Mouse (Mus musculus): ENCODE measurements around the gene A430078G23Rik. TPM values are rescaled to one million over a fixed set of nuclear protein-coding genes. Genes with fewer than 3 reads are reported as not detected.

Gene A430078G23Rik
- total RNA-seq, 2 experiments from 2014 or later = 1.3 to 3.5 TPM

DNA sequence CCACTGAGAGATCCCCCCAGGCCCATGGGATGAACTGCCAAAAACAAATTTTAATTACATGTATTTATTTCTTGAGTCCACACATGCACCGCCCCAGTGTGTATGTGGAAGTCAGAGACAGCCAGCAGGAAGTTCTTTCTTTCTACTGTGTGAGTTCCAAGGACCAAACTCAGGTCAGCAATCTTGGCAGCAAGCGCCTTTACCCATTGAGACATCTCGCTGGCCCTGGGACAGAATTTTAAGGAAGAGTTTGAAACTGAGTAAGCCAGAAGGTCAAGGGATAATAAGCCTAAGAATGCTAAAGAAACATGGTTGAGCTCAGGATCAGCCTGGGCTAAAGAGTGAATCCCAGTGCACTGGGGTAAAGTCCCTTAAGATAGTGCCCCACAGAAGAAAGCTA is 44.4 kb downstream of the A430078G23Rik start:
- ATAC-seq (replicated peaks; ENCODE audit: low FRiP score, poor library complexity, severe bottlenecking) = no peak

DNA sequence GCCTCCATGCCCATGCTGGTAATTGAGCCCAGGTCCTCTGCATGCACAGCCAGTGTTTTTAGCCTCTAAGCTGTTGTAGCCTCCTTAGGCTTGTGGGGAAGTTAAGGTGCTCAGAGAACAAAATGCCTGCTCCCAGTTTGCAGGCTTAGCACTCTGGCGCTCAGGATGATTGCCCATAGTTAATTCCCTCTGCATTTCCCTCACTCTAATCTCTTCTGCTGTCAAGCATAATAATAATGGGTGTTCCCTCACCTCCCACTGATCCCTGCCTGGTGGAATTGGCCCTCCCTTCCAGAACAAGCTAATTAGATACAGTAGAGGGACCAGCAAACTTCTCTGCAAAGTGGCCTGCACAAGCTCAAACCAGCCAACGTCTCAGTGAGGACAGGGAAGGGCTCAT is 47.3 kb downstream of the A430078G23Rik start:
- ATAC-seq (replicated peaks; ENCODE audit: low FRiP score, poor library complexity, severe bottlenecking) = no peak

GRCm38 (mm10) chr8:3407417-3407816 is 54.2 kb downstream of the A430078G23Rik start:
- ATAC-seq (replicated peaks; ENCODE audit: low FRiP score, poor library complexity, severe bottlenecking) = no peak

DNA sequence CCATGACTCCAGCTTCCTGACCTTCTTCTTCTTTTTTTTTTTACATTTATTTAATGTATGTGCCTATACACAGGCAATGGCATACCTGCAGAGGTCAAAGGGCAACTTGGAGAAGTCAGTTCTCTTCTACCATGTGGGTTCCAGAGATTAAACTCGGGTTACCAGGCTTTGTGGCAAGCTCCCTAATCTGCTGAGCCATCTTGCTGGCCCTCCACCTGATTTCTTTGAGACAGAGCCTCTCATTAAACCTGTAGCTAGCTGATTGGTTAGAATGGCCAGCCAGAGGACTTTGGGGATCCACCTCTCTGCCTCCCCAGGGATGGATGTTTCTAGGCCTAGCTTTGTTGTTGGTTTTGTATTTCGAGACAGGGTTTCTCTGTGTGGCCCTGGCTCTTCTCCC is 57.9 kb downstream of the A430078G23Rik start:
- no peak for ATAC-seq (replicated peaks; ENCODE audit: low FRiP score, poor library complexity, severe bottlenecking)

DNA sequence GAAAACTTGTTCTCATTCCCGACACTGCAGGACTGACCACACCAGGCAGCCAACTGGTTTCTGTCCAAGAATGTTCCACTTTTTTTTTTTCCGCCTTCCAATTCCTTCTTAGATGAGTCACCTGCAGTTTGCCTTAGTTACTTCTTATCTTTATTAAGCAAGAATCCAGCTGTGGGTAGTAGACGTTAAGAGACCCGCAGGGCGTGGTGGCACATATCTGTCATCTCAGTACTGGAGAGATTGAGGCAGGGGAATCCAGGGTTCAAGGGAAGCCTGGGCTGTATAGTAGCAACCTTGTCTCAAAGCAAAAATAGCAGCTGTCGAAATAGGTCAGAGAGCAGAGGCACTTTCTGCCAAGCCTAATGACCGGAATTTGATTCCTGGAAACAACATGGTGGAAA is 58.7 kb downstream of the A430078G23Rik start:
- no peak for ATAC-seq (replicated peaks; ENCODE audit: low FRiP score, poor library complexity, severe bottlenecking)

DNA sequence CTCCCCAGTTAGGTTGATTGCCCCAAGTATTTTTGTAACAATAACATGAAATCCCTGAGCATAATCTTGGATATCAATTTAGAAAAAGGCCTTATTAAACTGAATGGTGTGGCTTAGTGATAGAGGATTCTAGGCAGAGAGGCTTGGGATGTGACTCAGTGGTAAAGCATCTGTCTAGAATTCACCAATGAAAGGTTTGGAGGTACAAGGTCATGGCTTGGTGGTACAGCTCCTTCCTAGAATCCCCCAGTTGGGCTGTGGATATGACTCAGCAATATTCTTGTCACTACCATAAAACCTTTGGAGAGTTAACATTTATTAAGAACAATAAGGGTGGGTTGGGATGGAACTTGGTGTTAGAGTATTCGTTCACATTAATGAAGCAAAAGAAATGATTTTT is 59.6 kb downstream of the A430078G23Rik start:
- no peak for ATAC-seq (replicated peaks; ENCODE audit: low FRiP score, poor library complexity, severe bottlenecking)

DNA sequence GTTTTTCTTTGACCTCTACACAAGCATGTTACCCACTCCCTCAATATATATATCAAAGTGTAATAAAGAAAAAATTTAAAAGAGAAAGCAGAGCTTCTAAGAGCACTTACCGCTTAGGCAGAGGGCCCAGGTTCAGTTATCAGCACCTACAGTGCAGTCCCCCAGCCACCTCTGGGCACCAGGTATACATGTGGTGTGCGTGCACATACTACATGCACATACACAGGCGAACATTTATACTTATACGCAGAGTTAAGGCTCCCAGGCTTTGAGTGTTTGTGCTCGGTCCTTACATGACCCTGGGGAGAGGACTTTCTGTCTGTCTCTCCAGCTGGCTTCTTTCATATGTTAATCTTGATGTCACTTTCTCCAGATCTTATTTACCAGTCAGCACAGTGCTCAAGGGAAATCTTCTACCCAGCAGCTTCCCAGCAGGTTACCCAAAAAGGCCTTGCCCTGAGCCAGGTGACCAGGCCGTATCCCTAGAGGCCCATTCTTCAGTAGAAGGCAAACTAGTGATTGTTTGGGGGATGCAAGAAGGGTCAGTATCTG is 61.5 kb downstream of the A430078G23Rik start:
- no peak for ATAC-seq (replicated peaks; ENCODE audit: low FRiP score, poor library complexity, severe bottlenecking)

GRCm38 (mm10) chr8:3415259-3415658 is 62.0 kb downstream of the A430078G23Rik start:
- no peak for ATAC-seq (replicated peaks; ENCODE audit: low FRiP score, poor library complexity, severe bottlenecking)

DNA sequence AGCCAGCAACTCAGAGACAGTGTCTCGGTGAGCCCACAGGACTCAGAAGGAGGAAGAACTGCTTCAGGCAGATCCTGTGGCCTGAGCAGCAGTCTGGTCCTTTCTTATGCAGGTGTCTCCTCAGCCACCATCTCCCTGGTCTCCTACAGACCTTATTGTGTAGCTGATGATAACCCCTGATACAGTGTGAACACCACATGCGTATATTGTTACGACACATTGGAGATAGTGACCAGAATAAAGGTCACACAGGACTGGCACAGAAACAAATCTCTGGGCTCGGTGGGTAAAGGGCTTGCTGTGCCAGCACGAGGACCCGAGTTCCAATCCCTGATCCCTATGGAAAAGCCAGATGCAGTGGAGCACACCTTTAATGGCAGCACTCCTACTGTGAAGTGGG is 62.4 kb downstream of the A430078G23Rik start:
- ATAC-seq (replicated peaks; ENCODE audit: low FRiP score, poor library complexity, severe bottlenecking) = no peak

- no peak for ATAC-seq (replicated peaks; ENCODE audit: low FRiP score, poor library complexity, severe bottlenecking)
Measured at GRCm38 (mm10) chr8:3416846-3417245, 63.6 kb downstream of the A430078G23Rik start.

- ATAC-seq (replicated peaks; ENCODE audit: low FRiP score, poor library complexity, severe bottlenecking) = no peak
Measured at GRCm38 (mm10) chr8:3417455-3417854, 64.2 kb downstream of the A430078G23Rik start.

DNA sequence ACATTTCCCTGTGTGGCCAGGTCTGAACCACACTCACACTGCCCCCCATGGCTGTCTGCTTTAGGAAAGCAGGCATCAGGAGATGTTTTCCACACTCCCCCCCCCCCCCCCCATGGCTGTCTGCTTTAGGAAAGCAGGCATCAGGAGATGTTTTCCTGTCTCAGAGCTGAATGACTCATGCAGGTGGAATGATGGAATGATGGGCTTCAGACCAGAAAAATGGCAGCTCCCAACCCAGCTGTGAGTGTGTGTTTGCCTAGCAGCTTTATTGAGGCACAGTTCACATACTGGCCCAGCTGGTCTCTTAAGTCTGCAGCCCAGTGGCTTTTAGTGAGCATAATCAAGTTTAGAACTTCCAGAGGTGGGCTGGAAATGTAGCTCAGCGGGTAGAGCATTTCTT is 64.9 kb downstream of the A430078G23Rik start:
- no peak for ATAC-seq (replicated peaks; ENCODE audit: low FRiP score, poor library complexity, severe bottlenecking)

DNA sequence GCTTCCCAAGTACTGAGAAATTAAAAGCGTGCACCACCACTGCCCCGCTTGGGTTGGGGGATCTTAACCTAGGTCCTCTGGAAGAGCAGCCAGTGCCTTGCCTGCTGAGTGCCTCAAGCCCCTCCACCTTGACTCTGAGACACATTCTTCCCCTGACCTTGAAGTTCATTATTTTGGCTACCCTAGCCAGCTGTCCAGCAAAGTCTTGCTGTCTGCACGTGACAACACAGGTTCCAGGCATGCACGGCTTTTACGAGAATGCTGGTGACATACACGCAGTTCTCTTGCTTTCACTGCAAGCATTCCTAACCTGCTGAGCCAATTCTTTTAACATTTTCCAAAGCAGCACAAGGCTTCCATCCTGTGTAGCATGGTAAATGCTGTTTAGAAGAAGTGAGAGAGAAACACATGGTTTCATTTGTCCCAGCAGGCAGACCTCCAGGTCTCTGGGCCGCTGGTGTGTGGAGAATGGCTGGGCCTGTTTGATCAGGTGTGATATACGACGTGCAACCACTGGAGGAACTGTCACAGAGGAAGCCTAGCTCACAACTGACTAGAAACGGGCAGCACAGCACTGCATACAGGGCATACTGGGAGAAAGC is 67.0 kb downstream of the A430078G23Rik start:
- ATAC-seq (replicated peaks; ENCODE audit: low FRiP score, poor library complexity, severe bottlenecking) = no peak

DNA sequence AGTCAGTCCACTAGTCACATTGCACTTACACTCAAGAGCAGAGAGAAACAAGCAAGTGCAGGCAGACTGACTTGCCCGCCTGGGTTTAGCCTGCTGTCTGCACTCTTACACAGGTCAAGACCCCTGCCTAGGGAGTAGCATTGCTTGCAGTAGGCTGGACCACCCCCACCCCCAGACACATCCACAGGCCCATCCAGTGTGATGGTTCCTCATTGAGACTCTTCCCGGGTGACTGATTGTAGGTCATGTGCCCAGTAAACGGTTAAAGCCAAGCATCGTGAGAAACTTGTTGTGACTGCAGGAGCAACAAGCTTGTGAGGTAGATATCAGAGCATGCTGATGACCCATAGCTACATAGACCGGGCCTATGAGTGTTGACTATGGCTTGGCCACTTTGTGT is 68.3 kb downstream of the A430078G23Rik start:
- ATAC-seq (replicated peaks; ENCODE audit: low FRiP score, poor library complexity, severe bottlenecking) = no peak

- no peak for ATAC-seq (replicated peaks; ENCODE audit: low FRiP score, poor library complexity, severe bottlenecking)
Measured at GRCm38 (mm10) chr8:3425217-3425616, 72.0 kb downstream of the A430078G23Rik start.

GRCm38 (mm10) chr8:3426211-3426610 is 73.0 kb downstream of the A430078G23Rik start:
- no peak for ATAC-seq (replicated peaks; ENCODE audit: low FRiP score, poor library complexity, severe bottlenecking)

GRCm38 (mm10) chr8:3428426-3428825 is 75.2 kb downstream of the A430078G23Rik start:
- ATAC-seq (replicated peaks; ENCODE audit: low FRiP score, poor library complexity, severe bottlenecking) = no peak

DNA sequence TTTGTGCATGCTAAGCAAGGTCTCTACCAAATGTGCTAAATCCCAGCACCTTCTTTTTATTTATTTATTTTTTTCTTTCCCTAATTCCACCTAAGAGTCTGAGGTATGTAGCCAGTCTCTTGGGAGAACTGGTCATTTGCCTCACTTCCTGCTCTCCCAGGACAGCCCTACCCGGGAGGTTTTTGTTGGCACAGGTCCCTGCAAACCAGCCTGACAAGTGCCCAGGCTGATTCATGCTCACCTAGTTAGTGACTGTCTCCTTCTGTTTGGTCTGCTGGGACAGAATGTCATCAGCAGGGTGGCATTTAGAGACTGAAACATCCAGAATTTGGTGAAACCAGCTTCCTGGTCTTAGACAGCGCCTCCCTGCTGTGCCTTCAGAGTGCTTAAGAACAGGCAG is 76.8 kb downstream of the A430078G23Rik start:
- ATAC-seq (replicated peaks; ENCODE audit: low FRiP score, poor library complexity, severe bottlenecking) = no peak

DNA sequence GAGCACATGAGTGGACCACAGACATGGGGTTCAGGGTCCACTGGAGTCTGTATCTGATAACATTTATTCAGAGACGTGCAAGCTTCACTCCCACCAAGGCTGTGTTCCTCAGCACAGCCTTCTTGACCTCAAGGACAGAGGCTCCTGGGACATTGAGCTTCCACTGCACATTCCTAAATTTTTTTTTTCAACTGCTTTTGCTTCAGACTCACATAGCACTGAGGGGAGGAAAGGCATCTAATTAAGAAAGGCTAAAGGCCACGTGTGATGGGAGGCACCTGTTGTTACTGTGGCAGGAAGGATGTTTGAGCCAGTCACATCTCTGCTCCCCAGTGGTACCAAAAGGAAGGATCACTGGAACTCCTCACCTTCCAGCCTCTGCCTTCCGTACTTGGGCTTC is 77.9 kb downstream of the A430078G23Rik start:
- no peak for ATAC-seq (replicated peaks; ENCODE audit: low FRiP score, poor library complexity, severe bottlenecking)

DNA sequence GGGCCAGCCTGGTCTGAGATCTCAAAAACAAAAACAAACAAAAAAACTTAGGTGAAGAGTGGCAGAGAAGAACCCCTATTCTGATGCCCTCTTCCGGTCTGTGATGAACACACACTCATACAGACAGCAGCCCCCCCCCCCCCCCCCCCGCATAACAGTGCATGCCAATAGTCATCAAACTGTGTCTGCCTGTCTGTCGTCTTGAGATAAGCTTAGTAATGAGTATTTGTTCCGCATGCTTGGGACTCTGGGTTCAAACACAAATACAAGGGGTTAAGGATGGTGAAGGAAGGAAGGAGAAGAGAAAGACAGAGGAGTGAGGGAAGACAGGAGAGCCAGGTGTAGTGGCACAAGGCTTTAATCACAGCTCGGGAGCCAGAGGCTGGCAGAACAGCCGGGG is 83.3 kb downstream of the A430078G23Rik start:
- ATAC-seq (replicated peaks; ENCODE audit: low FRiP score, poor library complexity, severe bottlenecking) = no peak

- no peak for ATAC-seq (replicated peaks; ENCODE audit: low FRiP score, poor library complexity, severe bottlenecking)
Measured at GRCm38 (mm10) chr8:3439510-3439909, 86.3 kb downstream of the A430078G23Rik start.

All from erythroblast, adult 5-6 weeks (primary cell).